In genomic region chrX:7722282-7722611, GRCm38 (mm10) we compare ENCODE assay signal across 1 mouse cellular context.
TF ChIP-seq lines count a peak whose summit lies in the region.

No protein-coding gene starts in this region.

TF ChIP-seq in CH12.LX, 34 proteins besides CTCF, POLR2A, EP300 and RAD21 (continued from another document):
- TF ChIP-seq TBP (conservative IDR thresholded peaks at IDR 0.05; ENCODE audit: low read depth, low read length) (no peak), BHLHE40 (IDR thresholded peaks at IDR 0.05; ENCODE audit: low read depth, low read length) (no peak), MAZ (IDR thresholded peaks at IDR 0.05; ENCODE audit: low read depth, low read length) (no peak), CHD2 (IDR thresholded peaks at IDR 0.05; ENCODE audit: low read length) (no peak), SIN3A (IDR thresholded peaks at IDR 0.05; ENCODE audit: low read length) (no peak), PAX5 (IDR thresholded peaks at IDR 0.05; ENCODE audit: low read length) (no peak), USF2 (conservative IDR thresholded peaks at IDR 0.05; ENCODE audit: low read depth, low read length) (no peak), MYC (IDR thresholded peaks at IDR 0.05; ENCODE audit: low read depth, low read length) (no peak), JUN (IDR thresholded peaks at IDR 0.05; ENCODE audit: insufficient read depth, low read depth, low read length) (no peak), ZNF384 (IDR thresholded peaks at IDR 0.05; ENCODE audit: low read depth, low read length) (no peak), ETS1 (conservative IDR thresholded peaks at IDR 0.05; ENCODE audit: low read depth, low read length) (no peak), ZC3H11A (IDR thresholded peaks at IDR 0.05; ENCODE audit: low read depth, low read length) (no peak), KAT2A (IDR thresholded peaks at IDR 0.05; ENCODE audit: insufficient replicate concordance, low read length) (no peak), HCFC1 (IDR thresholded peaks at IDR 0.05; ENCODE audit: low read depth, low read length) (no peak), GABPA (IDR thresholded peaks at IDR 0.05; ENCODE audit: insufficient replicate concordance, low read depth, low read length) (no peak), E2F4 (IDR thresholded peaks at IDR 0.05; ENCODE audit: insufficient replicate concordance, low read depth, low read length) (no peak)
